Mouse (Mus musculus) lung, postnatal 10 days (tissue): Measurements from ENCODE around the gene Vezf1.
"Not testable (repeated sequence)": the region's sequence is repeated elsewhere in the genome, so short reads cannot be mapped to it uniquely, and the experiment has no call there.

Source experiments
- DNase-seq: peaks from one replicate; pipeline ENCODE4 v3.0.0; 2021

Gene Vezf1

GRCm38 (mm10) chr11:88067586-88068410 is at the start of gene Vezf1:
Gene Vezf1, plus strand, starts transcription at chr11:88068279.
- DNase-seq: peak; percentile 86

- DNase-seq: no peak
Observed at GRCm38 (mm10) chr11:88023933-88024332, 44.1 kb upstream of the Vezf1 start.

GRCm38 (mm10) chr11:88027391-88028035 is 40.6 kb upstream of the Vezf1 start:
- no peak for DNase-seq

- no peak for DNase-seq
Observed at GRCm38 (mm10) chr11:88028193-88028684, 39.8 kb upstream of the Vezf1 start.

- no peak for DNase-seq
Observed at GRCm38 (mm10) chr11:88030219-88030618, 37.9 kb upstream of the Vezf1 start.

- no peak for DNase-seq
Observed at GRCm38 (mm10) chr11:88030836-88031235, 37.2 kb upstream of the Vezf1 start.

- no peak for DNase-seq
Observed at GRCm38 (mm10) chr11:88031753-88032152, 36.3 kb upstream of the Vezf1 start.

- no peak for DNase-seq
Observed at GRCm38 (mm10) chr11:88035970-88036369, 32.1 kb upstream of the Vezf1 start.

- no peak for DNase-seq
Observed at GRCm38 (mm10) chr11:88036761-88037251, 31.3 kb upstream of the Vezf1 start.

GRCm38 (mm10) chr11:88037386-88037785 is 30.7 kb upstream of the Vezf1 start:
- no peak for DNase-seq

- no peak for DNase-seq
Observed at GRCm38 (mm10) chr11:88039066-88039465, 29.0 kb upstream of the Vezf1 start.

- no peak for DNase-seq
Observed at GRCm38 (mm10) chr11:88044314-88044713, 23.8 kb upstream of the Vezf1 start.

GRCm38 (mm10) chr11:88045159-88045558 is 22.9 kb upstream of the Vezf1 start:
- DNase-seq: not testable (repeated sequence)

GRCm38 (mm10) chr11:88045878-88046277 is 22.2 kb upstream of the Vezf1 start:
- no peak for DNase-seq

- peak; percentile 27 for DNase-seq
Observed at GRCm38 (mm10) chr11:88046323-88046937, 21.6 kb upstream of the Vezf1 start.

GRCm38 (mm10) chr11:88046944-88047794 is 20.9 kb upstream of the Vezf1 start, which contains the start of gene Srsf1:
Gene Srsf1, plus strand, starts transcription at chr11:88047373.
- DNase-seq: peak; percentile 99

GRCm38 (mm10) chr11:88047871-88048531 is 20.1 kb upstream of the Vezf1 start:
- DNase-seq: peak; percentile 79

GRCm38 (mm10) chr11:88048961-88049670 is 19.0 kb upstream of the Vezf1 start:
- DNase-seq: no peak

- DNase-seq: no peak
Observed at GRCm38 (mm10) chr11:88049732-88050131, 18.3 kb upstream of the Vezf1 start.

GRCm38 (mm10) chr11:88052638-88053037 is 15.4 kb upstream of the Vezf1 start:
- no peak for DNase-seq

- no peak for DNase-seq
Observed at GRCm38 (mm10) chr11:88053821-88054220, 14.3 kb upstream of the Vezf1 start.
